Mouse (Mus musculus) cerebellum, adult 2 months (tissue): ENCODE results near the gene Tmem41b. TPM values are rescaled to one million over a fixed set of nuclear protein-coding genes. Genes with fewer than 3 reads are reported as not detected.
"Not testable (repeated sequence)": the region's sequence is repeated elsewhere in the genome, so short reads cannot be mapped to it uniquely, and the experiment has no call there.

ENCODE experiments used
- DNase-seq, 2 experiments: peaks; one replicate each; pipeline ENCODE4 v3.0.0; 2021
- H3K27ac ChIP-seq: fragments of 200-500 bp; 2 replicates; pipeline ENCODE4 v1.5.1; 2012; ENCODE audit warnings: low read length, control low read depth, inconsistent platforms; ENCODE audit not compliant: insufficient read depth
- H3K27me3 ChIP-seq: fragments of 200-500 bp; 2 replicates; pipeline ENCODE4 v1.6.1; 2012; ENCODE audit warnings: inconsistent platforms, mild to moderate bottlenecking, low read length, moderate library complexity; ENCODE audit not compliant: control insufficient read depth, insufficient read depth
- H3K4me1 ChIP-seq: fragments of 200-500 bp; 2 replicates; pipeline ENCODE4 v1.6.1; 2011; ENCODE audit warnings: low read length; ENCODE audit not compliant: control insufficient read depth, insufficient read depth
- H3K4me3 ChIP-seq: fragments of 200-500 bp; replicated peaks from 2 replicates; pipeline ENCODE3; 2011; ENCODE audit warnings: mild to moderate bottlenecking, low read depth, low read length, control low read depth; ENCODE audit not compliant: insufficient read depth
- CTCF ChIP-seq: fragments of 200-500 bp; IDR thresholded peaks from 2 replicates; pipeline ENCODE4 v1.5.1; 2011; ENCODE audit warnings: low read depth, mild to moderate bottlenecking, control low read depth, low read length, moderate library complexity, borderline replicate concordance; ENCODE audit not compliant: insufficient read depth
- POLR2A ChIP-seq: fragments of 200-500 bp; IDR thresholded peaks from 2 replicates; pipeline ENCODE4 v1.6.1; 2011; ENCODE audit warnings: low read length, control low read depth, borderline replicate concordance; ENCODE audit not compliant: insufficient read depth
- whole genome bisulfite sequencing: fragments of 180-500 bp; shearing (Covaris S2); methylation state at CpG from one replicate; pipeline ENCODE4 v1.1.7; 2018; 5-methylcytosine and 5-hydroxymethylcytosine counted together
- polyA plus RNA-seq: library from polyadenylated mRNA; depleted of rRNA; stranded (reverse); fragments of >200 nt; gene quantifications from 2 replicates; pipeline ENCODE4 v1.2.3, GENCODE M21; 2012; rRNA removed

The Tmem41b gene
- 61.8 and 66.0 TPM in 2 replicates for polyA plus RNA-seq

- H3K4me3 ChIP-seq, result peak within 1 kb of the TSS; percentile 65
- 29% methylated on average over 6 of the region's 6 CpGs for WGBS
- not testable (repeated sequence) for H3K4me1 ChIP-seq, H3K27ac ChIP-seq, H3K27me3 ChIP-seq
- peak; percentile 39 to 54 for DNase-seq
These were observed at the start of gene Tmem41b for GRCm38 (mm10) chr7:109986775-109987174. Gene Tmem41b (minus strand): TSS chr7:109986929.

GRCm38 (mm10) chr7:110030342-110030741 lies 43.6 kb upstream of the Tmem41b start:
- Histone ChIP-seq H3K4me1 (no peaks in the 10 kb centered on the region), H3K27ac (no peak overlapping the region), H3K4me3 (no peak overlapping the region), H3K27me3 (no peaks in the 10 kb centered on the region)
- no peak for DNase-seq
- 52% methylated on average over 3 of the region's 3 CpGs for WGBS
- no peak for TF ChIP-seq POLR2A
- no peak for TF ChIP-seq CTCF

- WGBS, result 22% methylated on average over 1 of the region's 1 CpGs
- DNase-seq, result no peak
- no peaks in the 10 kb centered on the region for H3K4me1 ChIP-seq
- H3K27me3 ChIP-seq, result no peaks in the 10 kb centered on the region
- no peak overlapping the region for H3K4me3 ChIP-seq
- TF ChIP-seq POLR2A (no peak), CTCF (no peak)
- H3K27ac ChIP-seq, result no peak overlapping the region
These were observed 42.1 kb upstream of the Tmem41b start for GRCm38 (mm10) chr7:110028826-110029225.

- H3K27me3 ChIP-seq, result no peaks in the 10 kb centered on the region
- 71% methylated on average over 2 of the region's 2 CpGs for WGBS
- no peak for TF ChIP-seq POLR2A
- no peak for TF ChIP-seq CTCF
- DNase-seq, result no peak
- H3K27ac ChIP-seq, result no peak overlapping the region
- H3K4me3 ChIP-seq, result no peak overlapping the region
- no peaks in the 10 kb centered on the region for H3K4me1 ChIP-seq
These were observed 39.9 kb upstream of the Tmem41b start for GRCm38 (mm10) chr7:110026594-110026993.

DNA sequence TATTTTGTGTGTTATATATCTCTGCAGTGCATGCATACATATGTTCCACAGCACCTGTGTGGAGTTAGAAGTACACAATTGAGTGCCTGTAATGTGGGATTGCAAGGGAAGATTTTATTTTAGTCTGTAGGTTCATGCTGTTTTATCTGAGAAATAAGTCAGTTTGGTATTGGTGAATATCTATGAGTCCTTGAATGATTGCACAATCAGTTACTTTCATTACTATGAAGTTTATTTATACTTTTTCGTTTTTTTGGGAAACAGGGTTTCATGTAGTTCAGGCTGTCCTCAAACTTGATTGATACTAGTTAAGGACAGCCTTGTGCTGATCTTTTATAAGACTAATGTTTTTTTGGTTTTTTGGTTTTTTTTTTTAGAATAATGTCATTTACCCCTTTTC lies 36.8 kb upstream of the Tmem41b start:
- Histone ChIP-seq H3K4me3 (no peak overlapping the region), H3K27ac (no peak overlapping the region), H3K4me1 (peaks cover 2% of the 10 kb centered on the region; the same call in 1 of the 2 replicates), H3K27me3 (no peaks in the 10 kb centered on the region)
- no peak for TF ChIP-seq POLR2A
- TF ChIP-seq CTCF, result no peak
- WGBS, result 100% methylated on average over 1 of the region's 1 CpGs
- DNase-seq, result no peak

GRCm38 (mm10) chr7:110018631-110019482 lies 32.1 kb upstream of the Tmem41b start:
- H3K27me3 ChIP-seq, result no peaks in the 10 kb centered on the region
- H3K27ac ChIP-seq, result peak overlapping the region; percentile 69
- peak; percentile 63 to 66 for DNase-seq
- H3K4me1 ChIP-seq, result peaks cover 2% of the 10 kb centered on the region; the same call in 1 of the 2 replicates
- TF ChIP-seq POLR2A (no peak), CTCF (no peak)
- under 1% methylated on average over 42 of the region's 42 CpGs for WGBS
- H3K4me3 ChIP-seq, result peak overlapping the region; percentile 85

DNA sequence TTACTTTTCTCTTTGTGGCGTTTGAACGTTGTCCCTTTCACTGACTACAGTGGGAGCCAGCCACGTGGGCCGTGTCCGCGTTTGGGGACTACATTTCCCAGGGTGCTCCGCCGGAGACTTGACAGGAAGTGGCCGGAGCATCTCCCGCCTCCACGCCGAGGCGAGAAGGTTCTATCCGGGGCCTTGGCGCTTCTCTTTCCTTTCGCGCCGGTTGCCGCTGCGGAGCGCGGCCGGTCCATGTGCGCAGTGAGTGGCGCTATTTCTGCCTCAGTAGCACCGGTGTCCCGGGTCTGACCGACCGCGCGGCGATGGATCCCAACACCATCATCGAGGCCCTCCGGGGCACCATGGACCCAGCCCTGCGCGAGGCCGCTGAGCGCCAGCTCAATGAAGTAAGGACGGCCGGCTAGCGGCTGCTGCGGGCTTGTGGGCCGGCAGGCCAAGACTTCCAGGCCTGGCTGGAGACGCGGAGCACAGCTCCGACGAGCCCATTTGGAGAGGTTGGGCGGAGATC lies 31.4 kb upstream of the Tmem41b start, which contains the start of gene Ipo7:
Gene Ipo7 (plus strand): TSS at position 158 of the 514 bp plus-strand sequence.
- no peak for TF ChIP-seq CTCF
- peak; percentile 81 for TF ChIP-seq POLR2A
- under 1% methylated on average over 48 of the region's 48 CpGs for WGBS
- Histone ChIP-seq H3K4me1 (peaks cover 2% of the 10 kb centered on the region; the same call in 1 of the 2 replicates), H3K27me3 (no peaks in the 10 kb centered on the region), H3K4me3 (peak within 1 kb of the TSS; percentile 85), H3K27ac (peak within 1 kb of the TSS; percentile 69)
- DNase-seq, result peak; percentile 93

GRCm38 (mm10) chr7:110014272-110014671 lies 27.5 kb upstream of the Tmem41b start:
- 86% methylated on average over 5 of the region's 5 CpGs for WGBS
- TF ChIP-seq POLR2A (no peak), CTCF (no peak)
- Histone ChIP-seq H3K27me3 (no peaks in the 10 kb centered on the region), H3K4me1 (no peaks in the 10 kb centered on the region), H3K4me3 (no peak overlapping the region), H3K27ac (no peak overlapping the region)
- no peak for DNase-seq
